Mouse (Mus musculus) midbrain, embryonic 10.5 days (tissue): ENCODE measurements at regions not wholly inside any gene's neighbourhood (a gene's known extent, or its start where the extent isn't known, plus 50 kb on each side); places are given as distances from the start of the nearest gene placed in this dataset.
A peak's percentile ranks its signal among the peaks of the same experiment; 100 is the strongest.

Source experiments
- DNase-seq: peaks from one replicate; pipeline ENCODE4 v3.0.0-alpha.2; 2017; ENCODE audit warnings: low spot score
- H3K27ac ChIP-seq: fragments of 300-500 bp; sonication (generic); replicated peaks from 2 replicates; pipeline ENCODE4 v1.5.1; 2016; ENCODE audit warnings: mild to moderate bottlenecking
- H3K27me3 ChIP-seq: fragments of 300-500 bp; sonication (generic); 2 replicates; pipeline ENCODE4 v1.6.1; 2016; ENCODE audit warnings: low read depth, mild to moderate bottlenecking; ENCODE audit not compliant: poor library complexity, severe bottlenecking
- H3K36me3 ChIP-seq: fragments of 300-500 bp; sonication (generic); 2 replicates; pipeline ENCODE4 v1.6.1; 2016; ENCODE audit warnings: mild to moderate bottlenecking, moderate library complexity
- H3K4me1 ChIP-seq: fragments of 300-500 bp; sonication (generic); 2 replicates; pipeline ENCODE4 v1.6.1; 2016
- H3K4me3 ChIP-seq: fragments of 300-500 bp; sonication (generic); 2 replicates; pipeline ENCODE4 v1.5.1; 2016; ENCODE audit warnings: mild to moderate bottlenecking, moderate library complexity
- H3K9me3 ChIP-seq: fragments of 300-500 bp; sonication (generic); replicated peaks from 2 replicates; pipeline ENCODE4 v1.6.1; 2016; ENCODE audit warnings: mild to moderate bottlenecking
- WGBS: fragments of 180-500 bp; shearing (Covaris S2); methylation state at CpG from one replicate; pipeline ENCODE4 v1.1.7; 2016; 5-methylcytosine and 5-hydroxymethylcytosine counted together

DNA sequence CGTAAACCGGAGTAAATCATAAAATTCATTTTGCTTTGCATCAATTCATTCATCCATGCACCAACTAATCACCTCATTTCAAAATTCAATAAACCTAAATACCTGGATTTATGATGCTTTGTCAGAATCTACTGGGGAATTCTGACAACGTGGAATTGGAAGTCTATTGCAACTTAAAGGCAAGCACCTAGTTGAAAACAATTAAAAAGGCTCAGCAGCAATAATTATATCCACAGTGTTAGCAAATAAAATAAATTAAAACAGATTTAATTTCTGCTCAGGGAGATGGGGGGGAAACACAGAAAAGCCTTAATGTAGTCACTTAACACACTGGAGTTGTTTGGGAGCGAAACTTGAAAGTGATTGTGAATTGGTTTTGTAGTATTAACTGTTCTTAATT is 430.3 kb upstream of the Tenm3 start:
- H3K4me1 ChIP-seq, result peaks cover 13% of the 10 kb centered on the region; the same call in 1 of the 2 replicates
- DNase-seq, result no peak
- 91% methylated on average over 4 of the region's 4 CpGs for WGBS
- no peaks in the 10 kb centered on the region for H3K36me3 ChIP-seq
- H3K9me3 ChIP-seq, result no peaks in the 10 kb centered on the region
- no peak overlapping the region for H3K4me3 ChIP-seq
- peaks cover 14% of the 10 kb centered on the region; the same call in 1 of the 2 replicates for H3K27me3 ChIP-seq
- no peak overlapping the region for H3K27ac ChIP-seq

DNA sequence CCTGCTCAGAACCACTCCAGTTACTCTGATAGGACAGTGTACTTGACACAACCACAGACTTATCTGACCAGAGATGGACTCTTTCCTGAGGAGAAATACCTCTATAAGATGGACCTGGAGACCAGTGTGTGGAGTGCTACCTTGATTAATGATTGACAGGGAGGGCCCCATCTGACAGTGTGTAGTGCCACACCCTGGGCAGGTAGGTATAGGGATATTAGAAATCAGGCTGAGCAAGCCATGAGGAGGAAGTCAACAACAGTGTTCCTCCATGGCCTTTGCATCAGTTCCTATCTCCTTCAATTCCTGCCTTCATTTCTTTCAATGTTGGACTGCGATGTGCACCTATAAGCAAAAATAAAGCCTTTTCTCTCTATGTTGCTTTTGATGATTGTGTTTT is 429.4 kb upstream of the Tenm3 start:
- Histone ChIP-seq H3K27me3 (peaks cover 14% of the 10 kb centered on the region; the same call in 1 of the 2 replicates), H3K36me3 (no peaks in the 10 kb centered on the region), H3K9me3 (no peaks in the 10 kb centered on the region), H3K4me1 (peaks cover 10% of the 10 kb centered on the region; the same call in 1 of the 2 replicates), H3K27ac (no peak overlapping the region), H3K4me3 (no peak overlapping the region)
- 93% methylated on average over 1 of the region's 1 CpGs for WGBS
- no peak for DNase-seq

DNA sequence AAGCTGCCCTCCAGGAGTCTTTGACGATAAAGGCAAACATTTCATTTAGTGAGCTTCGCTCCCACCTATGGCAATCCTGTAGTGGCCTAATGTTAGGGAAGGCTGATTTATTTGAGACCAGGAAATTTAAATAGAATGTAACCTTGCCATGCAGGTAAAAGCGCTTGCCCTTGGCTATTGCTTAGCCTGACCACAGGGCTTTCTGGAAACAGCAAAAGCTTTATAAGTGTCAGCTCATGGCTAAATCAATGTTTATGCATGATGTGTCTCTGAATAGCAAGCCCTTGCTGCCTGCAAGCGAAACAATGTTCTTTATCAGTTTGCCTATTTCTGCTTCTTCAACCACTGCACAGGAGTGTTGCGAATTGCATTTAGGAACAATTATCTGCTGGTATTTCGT is 419.7 kb upstream of the Tenm3 start:
- Histone ChIP-seq H3K27ac (peak overlapping the region; percentile 76), H3K27me3 (no peaks in the 10 kb centered on the region), H3K36me3 (no peaks in the 10 kb centered on the region), H3K9me3 (no peaks in the 10 kb centered on the region), H3K4me1 (peaks cover 43% of the 10 kb centered on the region), H3K4me3 (no peak overlapping the region)
- DNase-seq, result no peak
- WGBS, result 55% methylated on average over 6 of the region's 6 CpGs

DNA sequence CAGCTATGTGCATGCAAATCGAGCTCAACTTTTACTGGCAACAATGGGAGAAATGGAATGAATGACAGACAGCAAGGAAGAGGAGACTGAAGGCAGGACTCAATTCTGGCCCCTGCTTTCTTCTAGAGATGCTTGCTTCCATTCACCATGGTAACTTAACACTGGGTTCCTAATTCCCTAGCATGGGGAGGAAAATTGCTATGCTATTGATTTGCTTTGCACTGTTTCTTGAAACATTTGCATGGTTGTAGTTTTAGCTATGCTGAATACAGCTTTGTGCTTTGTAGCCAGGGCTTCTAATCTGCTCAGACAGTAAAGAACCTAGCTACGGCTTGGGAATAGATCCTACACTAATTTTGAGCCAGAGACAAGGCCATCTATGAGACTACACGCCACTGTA is 419.0 kb upstream of the Tenm3 start:
- peak; percentile 31 for DNase-seq
- H3K36me3 ChIP-seq, result no peaks in the 10 kb centered on the region
- 23% methylated on average over 3 of the region's 3 CpGs for WGBS
- no peaks in the 10 kb centered on the region for H3K9me3 ChIP-seq
- H3K27me3 ChIP-seq, result no peaks in the 10 kb centered on the region
- H3K27ac ChIP-seq, result peak overlapping the region; percentile 76
- H3K4me3 ChIP-seq, result no peak overlapping the region
- peaks cover 45% of the 10 kb centered on the region for H3K4me1 ChIP-seq

DNA sequence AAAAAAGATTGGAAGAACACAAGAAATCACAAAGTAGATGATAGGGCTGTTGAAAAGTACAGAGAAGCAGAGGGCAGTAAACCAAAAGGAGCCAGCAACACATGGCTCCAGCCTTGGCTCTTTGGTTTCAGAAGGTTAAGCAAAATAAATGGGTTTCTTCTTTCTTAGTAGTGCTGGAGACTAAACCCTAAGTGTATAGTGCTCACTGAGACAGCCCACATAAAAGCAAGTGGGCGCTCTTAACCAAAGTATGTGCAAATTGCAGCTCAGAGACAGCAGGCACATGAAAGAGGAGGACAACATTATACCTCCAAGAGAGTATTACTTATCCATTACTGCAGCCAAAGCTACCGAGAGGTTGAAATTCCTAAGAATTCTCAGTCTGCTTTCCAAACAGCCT is 412.2 kb upstream of the Tenm3 start:
- no peak for DNase-seq
- Histone ChIP-seq H3K27ac (no peak overlapping the region), H3K9me3 (no peaks in the 10 kb centered on the region), H3K27me3 (no peaks in the 10 kb centered on the region), H3K4me3 (no peak overlapping the region), H3K4me1 (peaks cover 13% of the 10 kb centered on the region), H3K36me3 (no peaks in the 10 kb centered on the region)
- WGBS, result 84% methylated on average over 2 of the region's 2 CpGs

DNA sequence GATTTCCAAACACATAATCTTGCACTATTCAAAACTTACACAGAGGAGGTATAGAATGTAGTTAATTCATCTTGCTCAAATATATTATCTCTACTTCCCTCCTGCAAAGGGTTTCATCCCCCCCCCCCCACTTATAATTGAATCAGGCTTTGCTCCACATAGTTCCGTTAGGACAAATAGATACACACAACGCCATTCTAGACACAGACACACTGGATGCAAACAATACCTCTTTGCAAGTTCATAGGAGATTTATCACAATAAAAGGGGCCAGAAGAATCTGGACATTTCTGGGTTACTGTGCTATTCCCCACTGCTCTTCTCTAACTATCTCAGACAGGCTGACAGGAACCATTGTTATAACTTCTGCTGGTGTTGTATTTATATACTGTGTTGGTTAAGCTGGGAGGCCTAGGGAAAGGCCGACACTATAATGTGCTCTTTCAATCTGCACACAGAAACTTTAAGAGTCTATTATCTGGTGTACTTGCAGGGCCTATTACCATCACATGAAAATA is 410.6 kb upstream of the Tenm3 start:
- no peaks in the 10 kb centered on the region for H3K36me3 ChIP-seq
- no peak for DNase-seq
- H3K4me3 ChIP-seq, result no peak overlapping the region
- H3K27ac ChIP-seq, result no peak overlapping the region
- 79% methylated on average over 3 of the region's 3 CpGs for WGBS
- no peaks in the 10 kb centered on the region for H3K9me3 ChIP-seq
- no peaks in the 10 kb centered on the region for H3K27me3 ChIP-seq
- H3K4me1 ChIP-seq, result 0 out of 2 replicates have a peak, but pooled peaks cover 9% of the 10 kb centered on the region

DNA sequence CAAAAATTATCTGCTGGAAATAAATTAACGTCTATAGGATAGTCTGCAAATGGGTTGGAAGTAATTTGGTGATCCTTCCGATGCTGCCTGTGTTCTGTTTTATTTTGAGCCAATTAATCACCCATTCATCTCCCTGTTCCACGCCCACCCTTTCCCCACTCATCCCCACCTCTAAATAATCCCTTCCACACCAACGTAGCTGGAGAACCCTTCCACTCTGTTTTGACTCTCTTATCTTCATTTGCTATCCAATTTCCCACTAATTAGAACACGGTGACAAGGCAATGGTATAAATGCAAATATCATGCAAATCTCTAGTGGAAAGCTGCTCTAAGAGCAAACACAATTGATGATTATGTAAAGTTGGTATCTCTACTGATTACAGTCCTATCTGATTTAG is 399.3 kb upstream of the Tenm3 start:
- Histone ChIP-seq H3K27ac (no peak overlapping the region), H3K9me3 (no peaks in the 10 kb centered on the region), H3K4me1 (peaks cover 6% of the 10 kb centered on the region; the same call in 1 of the 2 replicates), H3K27me3 (no peaks in the 10 kb centered on the region), H3K4me3 (no peak overlapping the region), H3K36me3 (no peaks in the 10 kb centered on the region)
- no peak for DNase-seq
- 68% methylated on average over 5 of the region's 5 CpGs for WGBS

DNA sequence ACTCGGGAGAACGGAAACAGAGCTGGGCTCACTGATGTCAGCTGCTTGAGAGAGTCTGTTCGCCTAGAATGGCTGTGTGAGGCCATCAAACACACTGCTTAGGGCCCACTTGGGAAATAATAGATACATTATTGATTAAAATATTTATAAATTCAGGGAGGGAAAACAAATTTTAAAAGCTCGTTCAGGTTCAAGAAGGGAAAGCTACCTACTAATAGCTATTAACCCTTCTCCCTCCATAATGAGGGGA is 393.0 kb upstream of the Tenm3 start:
- WGBS, result 53% methylated on average over 4 of the region's 4 CpGs
- H3K27me3 ChIP-seq, result no peaks in the 10 kb centered on the region
- H3K4me3 ChIP-seq, result no peak overlapping the region
- H3K36me3 ChIP-seq, result no peaks in the 10 kb centered on the region
- H3K27ac ChIP-seq, result no peak overlapping the region; the same call in 1 of the 2 replicates
- no peaks in the 10 kb centered on the region for H3K9me3 ChIP-seq
- H3K4me1 ChIP-seq, result peaks cover 12% of the 10 kb centered on the region
- no peak for DNase-seq

DNA sequence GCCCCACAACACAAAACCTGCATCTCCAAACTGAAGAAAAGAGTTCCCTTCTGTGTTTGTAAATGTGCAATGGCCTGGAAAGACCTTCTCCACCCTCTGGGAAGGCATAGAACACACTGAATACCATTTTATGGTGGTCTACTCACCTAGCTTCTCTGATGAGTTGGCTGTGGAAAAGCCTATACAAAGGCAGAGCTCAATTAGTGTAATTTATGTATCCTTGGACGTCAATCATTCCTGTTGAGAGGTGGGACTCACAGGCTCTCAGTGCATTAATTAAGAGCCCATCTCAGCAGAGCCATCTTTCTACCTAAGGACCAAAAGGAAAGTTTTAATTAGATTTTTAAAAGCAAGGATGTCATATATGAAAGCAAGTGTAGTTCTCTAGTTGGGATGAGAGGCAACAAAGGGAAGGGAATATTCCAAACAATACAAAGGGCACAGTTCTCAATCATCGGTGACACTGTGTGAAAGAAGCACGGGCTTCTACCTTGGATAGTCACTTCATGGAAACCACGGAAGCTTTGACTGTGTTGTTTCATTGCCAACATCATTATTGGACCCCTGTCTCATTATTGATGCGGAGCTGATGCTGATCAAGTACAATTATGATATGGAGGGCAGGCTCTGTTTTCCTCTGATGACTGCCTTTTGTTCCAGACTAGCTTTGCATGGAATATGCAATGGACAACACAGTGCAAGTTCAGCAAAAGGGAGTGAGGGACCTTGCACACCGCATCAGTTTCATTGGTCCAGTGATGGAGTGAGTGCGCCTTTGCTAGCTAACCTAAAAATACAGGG is 392.5 kb upstream of the Tenm3 start:
- 67% methylated on average over 7 of the region's 7 CpGs for WGBS
- no peak overlapping the region; the same call in 1 of the 2 replicates for H3K27ac ChIP-seq
- no peak for DNase-seq

DNA sequence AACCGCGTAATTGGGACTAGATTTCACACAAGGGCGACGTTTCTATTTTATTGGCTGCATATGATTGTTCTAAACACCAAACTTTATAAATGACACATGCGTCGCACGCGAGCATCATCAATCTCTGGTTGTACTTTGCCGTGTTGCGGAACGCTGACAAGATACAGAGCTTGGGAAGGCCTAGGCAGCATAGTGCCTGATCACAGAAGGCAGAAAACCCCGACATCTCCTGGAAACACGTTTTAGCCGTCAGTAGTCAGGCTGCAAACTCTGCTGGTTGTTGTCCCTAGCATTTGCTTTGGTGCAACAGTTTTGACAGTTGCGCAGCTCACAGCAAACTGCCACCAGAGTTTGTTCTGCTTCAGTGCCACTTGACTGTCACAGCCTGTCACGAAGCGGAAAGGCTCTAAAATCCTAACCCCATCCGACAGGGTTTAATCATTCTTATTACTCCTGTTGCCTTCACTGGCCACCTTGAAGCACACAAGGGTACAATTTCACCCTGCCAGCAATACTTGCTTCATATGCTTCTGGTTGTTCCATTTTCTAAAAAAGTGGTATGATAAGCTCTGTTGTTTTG is 380.2 kb upstream of the Tenm3 start:
- no peaks in the 10 kb centered on the region for H3K36me3 ChIP-seq
- WGBS, result 82% methylated on average over 18 of the region's 18 CpGs
- H3K27ac ChIP-seq, result no peak overlapping the region
- H3K27me3 ChIP-seq, result no peaks in the 10 kb centered on the region
- no peak for DNase-seq
- no peak overlapping the region for H3K4me3 ChIP-seq
- H3K9me3 ChIP-seq, result no peaks in the 10 kb centered on the region
- H3K4me1 ChIP-seq, result peaks cover 7% of the 10 kb centered on the region

More for the DNA sequence above, 392.5 kb upstream of the Tenm3 start:
- Histone ChIP-seq H3K27me3 (no peaks in the 10 kb centered on the region), H3K4me1 (peaks cover 12% of the 10 kb centered on the region), H3K36me3 (no peaks in the 10 kb centered on the region), H3K4me3 (no peak overlapping the region), H3K9me3 (no peaks in the 10 kb centered on the region)

DNA sequence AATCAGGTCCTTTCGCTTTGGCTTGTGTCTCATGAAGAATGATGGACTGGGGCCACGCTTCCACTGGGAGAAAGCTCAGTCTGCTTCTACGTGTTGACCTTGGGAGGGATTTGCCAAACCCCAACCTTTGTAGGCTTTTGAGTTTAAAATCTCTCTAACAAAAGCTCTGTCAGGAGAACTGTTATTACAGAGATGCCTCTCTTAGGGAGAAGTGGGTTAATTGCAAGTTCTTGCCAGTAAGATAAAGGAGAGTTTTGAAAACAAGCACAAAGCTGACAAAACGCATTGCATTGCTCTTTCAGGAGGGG is 351.5 kb upstream of the Tenm3 start:
- WGBS, result 72% methylated on average over 4 of the region's 4 CpGs
- Histone ChIP-seq H3K27ac (peak overlapping the region; percentile 58), H3K4me1 (peaks cover 11% of the 10 kb centered on the region), H3K9me3 (no peaks in the 10 kb centered on the region), H3K4me3 (no peak overlapping the region), H3K27me3 (no peaks in the 10 kb centered on the region), H3K36me3 (no peaks in the 10 kb centered on the region)
- DNase-seq, result no peak

DNA sequence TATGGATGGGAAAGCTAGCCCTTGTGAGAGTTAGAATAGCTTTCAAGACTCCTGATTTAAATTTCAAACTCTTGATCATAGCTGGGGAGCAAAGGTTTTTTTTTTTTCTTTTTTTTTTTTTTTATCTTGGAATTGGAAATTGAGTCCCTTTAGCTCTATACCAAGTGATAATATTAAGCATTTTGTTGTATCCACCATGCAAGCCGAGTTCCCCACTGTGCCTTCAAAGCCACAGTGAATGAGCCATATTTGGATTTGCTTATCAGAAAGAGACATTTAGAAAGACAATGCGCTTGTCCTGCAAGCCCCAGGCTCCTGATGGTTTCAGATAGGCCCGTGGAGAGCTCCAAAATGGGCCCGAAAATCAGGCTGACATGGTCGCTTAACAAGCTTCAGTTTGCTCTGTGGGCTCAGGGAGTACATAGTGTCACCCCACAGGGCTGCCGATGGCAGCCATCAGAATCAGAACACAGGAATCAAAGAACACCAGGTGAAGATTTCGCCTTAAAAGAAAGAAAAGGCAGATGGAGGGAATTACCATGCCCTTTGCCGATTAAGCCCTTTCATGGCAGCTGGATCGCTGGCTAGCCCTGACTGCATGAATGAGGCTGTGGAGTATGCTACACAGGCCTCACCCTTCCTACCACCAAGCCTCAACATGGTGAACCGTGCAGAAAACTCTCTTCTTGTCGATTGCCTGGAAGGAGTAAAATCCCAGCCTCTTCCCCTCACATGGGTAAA is 351.0 kb upstream of the Tenm3 start:
- Histone ChIP-seq H3K36me3 (no peaks in the 10 kb centered on the region), H3K4me1 (peaks cover 11% of the 10 kb centered on the region)
- DNase-seq, result peak; percentile 38

DNA sequence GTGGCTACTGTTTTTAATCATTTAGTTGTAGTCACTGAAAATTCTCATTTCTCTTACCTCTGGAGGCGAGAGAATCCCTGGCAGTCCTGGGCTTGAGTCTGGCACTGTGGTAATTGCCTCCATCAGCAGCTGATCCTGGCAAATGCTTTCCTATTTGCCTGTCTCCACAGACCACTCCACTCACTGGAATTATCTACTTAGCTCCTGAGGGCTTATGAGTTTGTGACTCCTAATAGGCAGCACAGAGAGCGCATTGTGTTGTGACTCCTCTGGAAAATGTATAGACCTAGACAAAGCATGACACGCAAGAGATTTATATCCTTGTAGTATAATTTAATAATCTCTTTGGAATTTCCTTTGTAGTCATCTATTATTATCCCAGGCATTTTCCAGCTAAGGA is 343.1 kb upstream of the Tenm3 start:
- 81% methylated on average over 3 of the region's 3 CpGs for WGBS
- Histone ChIP-seq H3K4me3 (no peak overlapping the region), H3K36me3 (no peaks in the 10 kb centered on the region), H3K27me3 (no peaks in the 10 kb centered on the region), H3K4me1 (no peaks in the 10 kb centered on the region), H3K9me3 (no peaks in the 10 kb centered on the region), H3K27ac (no peak overlapping the region)
- DNase-seq, result no peak

More for the DNA sequence above, 351.0 kb upstream of the Tenm3 start:
- no peaks in the 10 kb centered on the region for H3K9me3 ChIP-seq
- H3K4me3 ChIP-seq, result no peak overlapping the region
- WGBS, result 57% methylated on average over 11 of the region's 11 CpGs
- no peaks in the 10 kb centered on the region for H3K27me3 ChIP-seq
- peak overlapping the region; percentile 58 for H3K27ac ChIP-seq
